Mouse (Mus musculus): ENCODE data around the gene Taar7b.

Gene Taar7b

DNA sequence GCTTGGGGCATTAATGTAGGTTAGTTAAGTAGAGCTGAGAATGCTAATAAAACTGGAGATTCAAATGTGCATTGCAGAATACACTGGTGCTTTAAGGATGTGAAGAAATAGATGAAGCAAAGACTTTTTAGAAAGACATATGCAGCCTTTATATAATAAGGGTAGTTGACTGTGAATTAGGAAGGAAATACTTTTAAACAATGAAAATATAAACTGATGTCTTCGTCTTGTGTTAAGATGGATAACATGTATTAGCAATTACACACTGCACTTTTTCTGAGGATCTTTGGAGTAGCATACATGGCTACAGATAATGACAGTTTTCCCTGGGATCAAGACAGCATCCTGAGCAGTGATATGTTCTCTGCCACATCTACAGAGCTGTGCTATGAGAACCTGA lies at the start of gene Taar7b:
Taar7b (plus strand) TSS at position 301 of the 400 bp plus-strand sequence.
- no peak for DNase-seq (ENCODE audit: low read depth in 2 of 2, low spot score in 2 of 2)

DNA sequence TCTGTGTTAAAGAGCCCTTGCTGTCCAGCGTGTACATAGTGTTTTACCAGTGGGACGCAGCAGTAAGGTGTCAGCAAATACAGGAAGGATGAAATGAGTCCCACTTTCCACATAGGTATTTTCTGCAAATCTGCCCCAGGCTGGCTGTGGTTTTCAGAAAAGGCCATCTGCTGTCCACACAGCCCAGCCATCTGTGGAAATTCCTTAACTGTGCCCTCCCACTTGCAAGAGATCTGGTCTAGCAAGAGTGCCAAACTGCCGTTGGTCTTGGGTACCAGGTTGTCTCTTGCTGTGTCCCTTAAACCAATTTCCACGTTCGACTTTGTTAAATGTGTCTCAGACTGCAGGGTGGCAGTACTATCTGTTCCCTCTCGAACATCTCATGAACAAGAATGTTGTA lies 48.0 kb upstream of the Taar7b start:
- no peak for DNase-seq (ENCODE audit: low read depth in 2 of 2, low spot score in 2 of 2)

DNA sequence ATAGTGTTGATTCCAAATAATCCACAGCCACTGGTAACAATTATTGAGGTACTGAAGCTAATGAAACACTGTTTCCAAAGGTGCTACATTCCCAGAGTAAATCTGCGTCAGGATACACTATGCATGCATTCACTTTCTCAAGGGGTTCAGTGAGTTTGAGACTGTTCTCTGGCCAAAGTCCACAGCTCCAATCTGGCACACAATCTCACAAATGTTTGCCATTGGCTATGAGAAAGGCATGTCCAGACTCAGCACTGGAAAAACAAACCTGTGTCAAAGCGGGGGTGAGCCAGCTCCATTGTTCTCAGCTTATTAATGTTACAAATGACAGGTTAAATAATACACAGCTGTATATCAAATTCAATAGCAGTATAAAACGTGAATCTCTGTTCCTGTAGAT lies 40.7 kb upstream of the Taar7b start:
- no peak for DNase-seq (ENCODE audit: low read depth in 2 of 2, low spot score in 2 of 2)

DNA sequence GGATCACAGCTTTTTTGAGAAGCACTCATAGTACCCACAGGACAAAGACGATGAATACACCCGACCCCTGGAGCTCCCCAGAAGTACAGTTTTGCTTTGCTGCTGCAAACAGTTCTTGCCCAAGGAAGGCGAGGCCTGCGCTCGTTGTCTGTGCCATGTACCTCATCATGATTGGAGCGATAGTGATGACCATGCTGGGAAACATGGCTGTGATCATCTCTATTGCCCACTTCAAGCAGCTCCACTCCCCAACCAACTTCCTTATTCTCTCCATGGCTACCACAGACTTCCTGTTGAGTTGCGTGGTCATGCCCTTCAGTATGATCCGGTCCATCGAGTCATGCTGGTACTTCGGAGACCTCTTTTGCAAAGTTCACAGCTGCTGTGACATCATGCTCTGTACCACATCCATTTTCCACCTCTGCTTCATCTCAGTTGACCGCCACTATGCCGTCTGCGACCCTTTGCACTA lies 39.3 kb upstream of the Taar7b start, which contains the start of gene Taar4:
Taar4 (plus strand) TSS at position 51 of the 472 bp plus-strand sequence.
- DNase-seq (ENCODE audit: low read depth in 2 of 2, low spot score in 2 of 2) = no peak

- DNase-seq (ENCODE audit: low read depth in 2 of 2, low spot score in 2 of 2) = no peak
These were observed 36.3 kb upstream of the Taar7b start for GRCm38 (mm10) chr10:23963444-23963843.

GRCm38 (mm10) chr10:23964921-23965610 lies 34.7 kb upstream of the Taar7b start:
- no peak for DNase-seq (ENCODE audit: low read depth in 2 of 2, low spot score in 2 of 2)

GRCm38 (mm10) chr10:23970656-23971165 lies 29.0 kb upstream of the Taar7b start, which contains the start of gene Taar5:
TSS of gene Taar5 (plus strand) at chr10:23970706.
- DNase-seq (ENCODE audit: low read depth in 2 of 2, low spot score in 2 of 2) = no peak

DNA sequence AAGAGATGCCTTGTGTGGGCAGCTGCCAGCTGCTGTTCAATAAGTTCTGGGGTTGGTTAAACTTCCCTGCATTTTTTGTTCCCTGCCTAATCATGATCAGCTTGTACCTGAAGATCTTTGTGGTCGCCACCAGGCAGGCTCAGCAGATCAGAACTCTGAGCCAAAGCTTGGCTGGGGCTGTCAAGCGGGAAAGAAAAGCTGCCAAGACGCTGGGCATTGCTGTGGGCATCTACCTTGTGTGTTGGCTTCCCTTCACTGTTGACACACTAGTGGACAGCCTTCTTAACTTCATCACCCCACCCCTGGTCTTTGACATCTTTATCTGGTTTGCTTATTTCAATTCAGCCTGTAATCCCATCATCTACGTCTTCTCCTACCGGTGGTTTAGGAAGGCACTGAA lies 28.5 kb upstream of the Taar7b start:
- DNase-seq (ENCODE audit: low read depth in 2 of 2, low spot score in 2 of 2) = no peak

DNA sequence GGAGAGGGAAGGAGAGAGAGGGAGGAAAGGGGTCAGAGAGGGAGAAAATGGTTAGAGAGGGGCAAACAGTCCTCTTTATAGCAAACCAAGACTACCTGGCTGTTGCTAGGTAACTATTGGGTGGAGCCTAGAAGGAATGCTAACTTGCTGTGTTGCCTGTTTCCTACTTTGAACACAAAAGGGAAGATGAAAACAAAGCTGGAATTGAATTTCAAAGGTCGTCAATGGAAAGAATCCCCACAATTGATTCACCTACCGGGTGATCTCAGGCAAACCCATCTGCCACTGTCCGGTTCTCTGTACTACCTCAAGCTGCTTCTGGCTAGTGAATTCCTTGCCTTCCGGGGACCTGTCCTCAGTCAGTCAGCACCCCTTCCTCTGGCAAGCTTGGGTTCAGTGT lies 21.8 kb upstream of the Taar7b start:
- DNase-seq (ENCODE audit: low read depth in 2 of 2, low spot score in 2 of 2) = no peak

GRCm38 (mm10) chr10:23978901-23979705 lies 20.6 kb upstream of the Taar7b start:
- DNase-seq (ENCODE audit: low read depth in 2 of 2, low spot score in 2 of 2) = peak; percentile 9 to 11

DNA sequence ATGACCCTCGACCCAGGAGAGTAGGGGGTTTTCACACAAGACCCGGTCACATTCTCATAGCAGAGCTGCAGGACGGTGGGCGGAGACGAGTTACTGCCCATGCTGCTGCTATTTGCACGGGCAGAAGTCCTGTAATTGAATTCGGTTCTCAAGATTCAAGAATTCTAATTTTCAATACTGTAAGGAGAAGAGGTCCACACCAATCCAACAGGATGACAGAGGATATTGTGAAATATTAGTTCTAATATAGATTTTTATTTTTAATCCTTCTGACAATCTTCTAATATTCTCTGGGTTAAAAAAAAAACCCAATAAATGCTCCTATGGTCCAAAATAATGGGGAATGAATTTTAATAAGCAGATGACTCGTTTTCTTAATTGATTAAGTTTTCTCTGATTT lies 14.2 kb upstream of the Taar7b start, which contains the start of gene Taar6:
Taar6 (minus strand) TSS at position 101 of the 400 bp plus-strand sequence.
- no peak for DNase-seq (ENCODE audit: low read depth in 2 of 2, low spot score in 2 of 2)

GRCm38 (mm10) chr10:23986419-23986818 lies 13.3 kb upstream of the Taar7b start:
- no peak for DNase-seq (ENCODE audit: low read depth in 2 of 2, low spot score in 2 of 2)

DNA sequence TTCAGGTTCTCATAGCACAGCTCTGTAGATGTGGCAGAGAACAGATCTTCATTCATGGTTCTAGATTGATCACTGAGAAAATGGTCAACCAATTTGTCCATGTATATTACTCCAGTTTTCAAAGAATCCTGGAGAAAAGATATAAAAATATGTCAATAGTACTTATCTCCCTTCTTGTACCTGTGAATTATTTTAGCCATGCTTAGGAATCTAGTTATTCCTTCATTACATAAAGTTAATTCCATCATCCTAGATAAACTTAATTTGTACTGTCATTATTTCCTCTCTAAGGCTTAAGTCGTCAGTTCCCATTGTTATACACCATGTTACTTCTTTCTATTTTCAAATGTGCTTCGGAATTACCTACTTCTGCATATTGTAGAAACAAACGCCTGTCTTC lies 6.4 kb upstream of the Taar7b start, which contains the start of gene Taar7a:
Taar7a (minus strand) TSS at position 101 of the 400 bp plus-strand sequence.
- DNase-seq (ENCODE audit: low read depth in 2 of 2, low spot score in 2 of 2) = no peak

GRCm38 (mm10) chr10:24006442-24006841 lies 6.7 kb downstream of the Taar7b start:
- no peak for DNase-seq (ENCODE audit: low read depth in 2 of 2, low spot score in 2 of 2)

DNA sequence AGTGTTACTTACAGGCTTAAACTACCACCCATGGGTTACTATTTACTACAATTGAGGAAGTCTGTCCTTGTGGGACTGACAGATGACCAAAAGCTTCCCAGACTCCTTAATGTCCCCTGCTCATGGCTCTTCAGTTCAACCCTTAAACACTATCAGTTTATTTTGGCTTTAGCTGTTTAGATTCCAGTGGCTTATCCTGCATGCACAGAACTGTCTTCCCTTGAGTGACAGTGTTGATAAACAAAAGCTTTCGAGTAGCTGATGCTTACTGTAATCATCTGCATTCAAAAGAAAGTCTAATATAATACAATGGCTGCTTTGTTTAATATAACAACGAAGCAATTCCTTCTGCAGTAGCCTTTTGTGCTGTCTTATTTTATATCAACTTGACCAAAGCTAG lies 7.3 kb downstream of the Taar7b start:
- no peak for DNase-seq (ENCODE audit: low read depth in 2 of 2, low spot score in 2 of 2)

DNA sequence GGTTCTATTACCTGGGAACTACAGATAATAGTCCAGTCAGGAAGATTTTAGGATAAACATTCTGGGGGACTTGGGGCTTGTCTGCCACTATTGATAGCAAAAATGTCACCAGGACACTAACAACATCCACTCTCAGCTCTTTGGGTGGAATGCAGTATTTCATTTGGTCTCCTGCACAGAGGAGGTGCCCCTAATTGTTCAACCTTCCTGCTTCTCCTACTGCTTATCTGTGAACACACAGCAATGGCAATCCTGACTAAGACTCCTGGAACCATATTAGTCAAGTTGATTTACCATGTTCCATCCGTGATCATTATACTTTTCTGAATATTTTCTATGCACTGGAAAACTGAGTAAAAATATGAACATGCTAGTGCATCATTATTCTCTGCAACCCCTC lies 8.4 kb downstream of the Taar7b start:
- DNase-seq (ENCODE audit: low read depth in 2 of 2, low spot score in 2 of 2) = no peak

- DNase-seq (ENCODE audit: low read depth in 2 of 2, low spot score in 2 of 2) = no peak
These were observed 27.2 kb downstream of the Taar7b start, which contains the start of gene Taar7d for GRCm38 (mm10) chr10:24026922-24027321. TSS of gene Taar7d (plus strand) at chr10:24027222.

DNA sequence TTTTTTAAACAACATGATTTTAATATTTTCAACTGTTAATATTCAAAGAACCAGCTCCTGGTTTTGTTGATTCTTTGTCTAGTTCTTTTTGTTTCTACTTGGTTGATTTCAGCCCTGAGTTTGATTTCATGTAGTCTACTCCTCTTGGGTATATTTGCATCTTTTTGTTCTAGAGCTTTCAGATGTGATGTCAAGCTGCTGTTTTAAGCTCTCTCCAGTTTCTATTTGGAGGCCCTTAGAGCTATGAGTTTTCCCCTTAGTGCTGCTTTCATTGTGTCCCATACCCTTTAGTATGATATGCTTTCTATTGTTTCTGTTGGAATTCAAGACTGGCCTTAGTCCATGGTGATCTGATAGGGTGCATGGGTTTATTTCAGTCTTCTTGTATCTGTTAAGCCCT lies 31.6 kb downstream of the Taar7b start:
- DNase-seq (ENCODE audit: low read depth in 2 of 2, low spot score in 2 of 2) = no peak

- no peak for DNase-seq (ENCODE audit: low read depth in 2 of 2, low spot score in 2 of 2)
These were observed 37.6 kb downstream of the Taar7b start, which contains the start of gene Taar7e for GRCm38 (mm10) chr10:24037314-24037713. TSS of gene Taar7e (plus strand) at chr10:24037614.

- DNase-seq (ENCODE audit: low read depth in 2 of 2, low spot score in 2 of 2) = no peak
These were observed 40.6 kb downstream of the Taar7b start for GRCm38 (mm10) chr10:24040120-24040869.

DNA sequence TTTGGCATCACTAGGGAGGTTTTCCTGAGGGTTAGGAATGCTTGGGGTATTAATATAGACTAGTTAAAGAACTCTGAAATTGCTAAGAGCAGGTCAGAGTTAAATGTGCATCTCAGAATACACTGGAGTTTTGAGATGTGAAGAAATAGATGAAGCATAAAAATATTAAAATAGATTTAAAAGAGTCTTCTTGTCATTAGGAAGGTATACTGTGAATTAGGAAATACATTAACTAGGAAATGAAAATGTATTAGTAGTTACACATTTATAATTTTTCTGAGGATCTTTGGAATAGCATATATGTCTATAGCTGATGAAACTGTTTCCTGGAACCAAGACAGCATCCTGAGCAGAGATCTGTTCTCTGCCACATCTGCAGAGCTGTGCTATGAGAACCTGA lies 49.5 kb downstream of the Taar7b start, which contains the start of gene Taar7f:
Taar7f (plus strand) TSS at position 301 of the 400 bp plus-strand sequence.
- DNase-seq (ENCODE audit: low read depth in 2 of 2, low spot score in 2 of 2) = no peak
